Mouse (Mus musculus) E14TG2a.4 (cell line): Measurements from ENCODE around the gene Miga2.

Experiments
- CTCF ChIP-seq: conservative IDR thresholded peaks from 2 replicates; pipeline ENCODE4 v1.5.1; 2014; ENCODE audit warnings: low read length
- NANOG ChIP-seq: IDR thresholded peaks from 2 replicates; pipeline ENCODE4 v1.6.1; 2014; ENCODE audit warnings: borderline replicate concordance, low read length, mixed read lengths
- POU5F1 ChIP-seq: IDR thresholded peaks from 2 replicates; pipeline ENCODE4 v1.6.1; 2014; ENCODE audit warnings: low read length, borderline replicate concordance

- no peak for TF ChIP-seq CTCF
- TF ChIP-seq POU5F1 = no peak
- TF ChIP-seq NANOG = no peak
Measured at GRCm38 (mm10) chr2:30402843-30403242, 38.8 kb downstream of the Miga2 start.
